Mouse (Mus musculus) CD4-positive, CD25-positive, alpha-beta regulatory T cell, adult 4 months (primary cell): Measurements from ENCODE around the gene Rnd1. TPM values are rescaled to one million over a fixed set of nuclear protein-coding genes. Genes with fewer than 3 reads are reported as not detected.

ENCODE experiments used
- ATAC-seq: one replicate; pipeline ENCODE4 v1.8.0; 2017
- polyA plus RNA-seq, 2 experiments: library from polyadenylated mRNA; unstranded; fragments of 100-300 nt; shearing (Covaris generic); gene quantifications; one replicate each; pipeline ENCODE4 v1.2.1; 2017

The Rnd1 gene
- polyA plus RNA-seq, 2 experiments from 2014 or later: 0.35 to 1.9 TPM

DNA sequence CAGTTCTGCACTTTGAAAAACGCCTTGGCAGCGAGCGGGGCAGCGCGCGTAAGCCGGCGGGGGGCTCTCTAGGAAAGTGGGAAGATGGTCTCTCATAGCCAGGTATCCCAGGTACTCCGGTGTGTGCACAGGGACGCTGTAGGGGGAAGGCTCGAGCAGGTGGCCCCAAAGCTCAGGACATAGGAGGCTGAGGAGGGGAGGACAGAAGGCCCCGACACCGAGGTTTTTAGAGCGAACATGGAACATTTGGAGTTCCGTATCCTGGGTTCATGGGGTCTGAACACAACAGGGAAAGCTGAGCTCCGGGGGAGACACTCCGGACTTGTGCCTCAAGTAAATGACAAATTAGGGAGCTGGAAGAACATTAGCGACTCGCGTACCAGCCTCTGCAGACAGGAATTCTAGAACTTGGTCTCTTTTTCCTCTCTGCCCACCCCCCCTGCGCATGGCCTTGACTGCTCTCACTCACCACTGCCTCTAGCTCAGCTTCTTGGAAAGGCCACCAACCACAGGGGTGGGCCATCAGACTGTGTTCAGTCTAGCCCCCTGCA is 41.9 kb downstream of the Rnd1 start:
- no peak for ATAC-seq

DNA sequence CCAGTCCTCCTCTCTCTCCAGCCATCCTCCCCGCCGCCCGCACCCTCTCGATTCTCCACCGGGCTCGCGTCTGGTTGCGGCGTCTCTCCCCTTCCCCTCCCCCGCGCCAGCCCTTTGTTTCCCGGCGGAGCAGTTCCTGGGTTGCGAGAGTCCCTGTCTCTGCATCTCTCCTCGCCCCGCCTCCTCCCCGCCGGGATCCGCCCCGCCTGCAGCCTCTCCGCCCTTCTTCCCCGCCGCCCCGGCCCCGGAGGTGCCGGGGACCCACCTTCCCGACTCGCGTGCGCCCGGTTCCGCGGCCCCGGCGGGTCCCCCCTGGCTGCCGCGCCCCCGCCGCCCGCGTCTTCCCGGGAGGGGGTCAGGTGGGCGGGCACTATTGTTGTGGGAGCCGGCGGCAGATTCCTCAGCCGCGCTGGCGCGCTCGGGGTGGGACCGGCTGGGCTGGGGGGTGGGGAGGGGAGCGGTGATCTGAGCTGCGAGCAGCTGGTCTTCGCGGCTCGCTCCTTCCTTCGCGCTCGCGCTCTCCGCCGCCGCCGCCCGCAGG is 42.6 kb downstream of the Rnd1 start:
- peak; percentile 49 for ATAC-seq

DNA sequence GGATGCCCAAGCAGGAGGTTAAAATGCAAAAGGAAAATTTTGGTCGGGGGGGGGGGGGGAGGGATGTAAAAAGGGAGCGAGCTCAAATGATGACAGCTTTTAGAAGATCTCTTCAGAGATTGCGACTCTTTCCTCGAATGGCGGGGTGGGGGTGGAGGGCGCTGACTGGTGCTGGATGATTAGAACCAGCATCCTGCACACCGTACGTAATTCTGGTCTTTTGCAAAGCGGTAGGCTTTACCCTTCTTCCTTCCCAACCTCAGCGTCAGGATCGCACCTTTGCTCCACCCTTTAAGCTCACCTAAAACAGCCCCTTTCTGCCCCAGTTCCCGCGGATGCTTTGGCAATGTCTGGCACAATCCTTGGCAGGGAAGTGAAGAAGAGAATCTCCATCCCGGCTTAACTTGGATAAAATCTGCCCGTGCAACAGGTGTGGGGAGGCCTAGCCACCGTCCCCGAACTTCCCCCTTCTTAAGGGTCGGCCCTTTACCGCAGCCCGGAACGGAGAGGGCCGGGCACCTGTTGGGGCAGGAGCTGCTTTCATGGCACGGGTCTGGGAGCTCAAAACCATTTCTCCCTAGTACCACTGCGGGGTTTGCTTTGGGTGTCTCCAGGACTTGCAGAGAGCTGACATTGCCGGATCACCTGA is 43.3 kb downstream of the Rnd1 start:
- ATAC-seq: peak; percentile 33

DNA sequence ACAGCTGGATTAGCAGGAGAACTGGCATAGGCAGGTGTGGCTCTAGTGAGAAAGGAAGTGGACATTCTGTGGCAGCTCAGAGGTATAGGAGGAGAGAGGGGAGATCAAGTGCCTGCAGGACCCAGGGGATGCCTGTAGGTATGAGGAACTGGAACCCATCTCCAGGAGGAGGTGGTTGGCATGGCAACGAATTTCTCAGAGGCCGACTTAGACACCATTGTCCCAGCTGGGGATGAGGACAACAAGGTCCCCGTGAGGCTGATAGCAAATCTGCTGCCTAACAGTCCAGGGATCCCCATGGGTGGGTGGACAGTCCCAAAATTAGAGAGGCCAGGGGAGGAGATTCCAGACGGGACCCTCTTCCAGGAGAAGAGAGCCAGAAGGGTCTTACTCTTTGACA is 44.3 kb downstream of the Rnd1 start:
- ATAC-seq: no peak

DNA sequence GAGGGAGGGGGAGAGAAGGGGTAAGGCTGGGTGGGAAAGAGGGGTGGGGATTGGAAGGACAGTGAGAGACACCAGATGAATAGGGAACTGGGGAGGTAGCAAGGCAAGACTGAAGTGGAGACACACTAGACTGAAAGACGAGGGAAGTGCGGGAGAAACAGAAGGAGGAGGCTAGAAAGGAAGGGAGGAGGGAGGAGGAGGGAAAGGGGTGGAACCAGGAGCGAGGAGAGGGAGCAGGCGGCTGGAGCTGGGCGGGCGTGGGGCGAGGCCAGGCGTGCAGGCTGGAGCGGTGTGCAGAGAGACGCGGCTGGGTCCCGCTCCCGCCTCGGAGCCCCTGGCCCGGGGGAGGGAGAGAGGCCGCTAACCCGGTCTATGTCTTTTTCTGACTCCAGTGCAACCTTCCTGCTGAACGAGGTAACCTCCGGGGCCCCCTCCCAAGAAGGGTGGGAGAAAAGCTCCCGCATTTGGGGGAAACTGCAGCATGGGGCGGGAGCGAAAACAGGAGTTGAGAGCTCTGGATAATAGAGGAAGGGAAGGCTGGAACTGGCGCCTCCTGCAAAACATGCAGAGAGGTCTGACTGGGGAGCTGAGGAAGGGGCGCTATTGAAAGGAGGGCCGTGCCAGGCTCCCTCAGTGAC is 45.0 kb downstream of the Rnd1 start:
- no peak for ATAC-seq

DNA sequence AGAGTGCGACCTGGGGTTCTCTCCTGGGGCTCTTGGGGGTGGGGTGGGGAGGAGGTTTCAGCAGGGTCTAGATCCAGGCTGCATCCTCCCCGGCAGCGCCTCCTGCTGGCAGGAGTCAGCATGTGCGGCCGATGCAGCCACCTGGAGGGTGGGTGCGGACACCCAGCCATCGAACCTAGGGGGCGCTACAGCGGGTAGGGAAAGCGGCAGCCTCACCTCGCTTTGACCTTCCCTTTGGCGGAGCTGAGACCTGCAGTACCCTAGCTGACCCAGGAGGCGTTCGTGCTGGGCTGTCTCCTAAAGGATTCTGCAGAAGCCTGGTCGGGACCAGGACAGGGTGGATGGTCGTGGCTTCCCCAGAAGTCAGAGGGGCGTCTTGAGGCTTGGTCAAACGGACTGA is 45.8 kb downstream of the Rnd1 start:
- peak; percentile 51 for ATAC-seq

DNA sequence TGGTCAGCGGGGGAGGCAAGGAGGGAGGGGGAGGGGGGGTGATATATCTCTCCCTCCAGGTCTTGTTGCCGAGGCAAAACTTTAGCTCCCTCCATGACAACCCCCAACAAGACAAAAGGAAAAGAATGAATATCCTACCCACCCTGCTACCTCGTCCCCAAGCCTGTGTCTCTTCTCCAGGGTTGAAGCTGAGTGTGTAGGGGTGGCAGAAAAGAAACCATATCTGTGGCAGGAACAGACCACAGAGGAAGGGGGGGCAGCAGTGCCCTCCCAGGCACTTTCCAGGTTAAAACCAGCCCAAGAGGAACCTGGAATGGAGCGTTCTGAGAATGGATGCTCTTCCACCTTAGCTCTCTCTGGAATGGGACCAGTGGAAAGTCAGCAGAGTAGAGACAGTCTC is 46.7 kb downstream of the Rnd1 start, which contains the start of gene Cacnb3:
Gene Cacnb3, plus strand, starts transcription at position 301 of the 400 bp plus-strand sequence.
- no peak for ATAC-seq

DNA sequence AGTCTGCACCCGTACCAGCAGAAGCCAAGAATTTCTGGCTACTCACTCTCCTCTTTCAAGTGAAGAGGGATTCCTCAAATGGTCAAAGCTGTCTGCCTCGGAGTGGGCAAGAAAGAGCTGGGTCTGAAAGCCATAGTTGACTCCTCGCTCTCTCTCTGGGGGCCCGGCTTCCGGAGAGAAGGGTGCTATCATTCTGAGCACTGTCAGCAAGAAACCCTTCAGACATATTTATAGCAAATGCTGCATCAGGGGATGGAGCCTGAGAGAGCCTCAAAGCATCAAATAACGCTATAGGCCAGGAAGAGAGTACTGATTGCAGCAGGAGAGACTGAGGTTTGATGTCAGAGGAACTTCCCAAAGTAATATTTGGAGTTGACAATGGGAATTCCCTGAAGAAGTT is 47.8 kb downstream of the Rnd1 start:
- no peak for ATAC-seq

DNA sequence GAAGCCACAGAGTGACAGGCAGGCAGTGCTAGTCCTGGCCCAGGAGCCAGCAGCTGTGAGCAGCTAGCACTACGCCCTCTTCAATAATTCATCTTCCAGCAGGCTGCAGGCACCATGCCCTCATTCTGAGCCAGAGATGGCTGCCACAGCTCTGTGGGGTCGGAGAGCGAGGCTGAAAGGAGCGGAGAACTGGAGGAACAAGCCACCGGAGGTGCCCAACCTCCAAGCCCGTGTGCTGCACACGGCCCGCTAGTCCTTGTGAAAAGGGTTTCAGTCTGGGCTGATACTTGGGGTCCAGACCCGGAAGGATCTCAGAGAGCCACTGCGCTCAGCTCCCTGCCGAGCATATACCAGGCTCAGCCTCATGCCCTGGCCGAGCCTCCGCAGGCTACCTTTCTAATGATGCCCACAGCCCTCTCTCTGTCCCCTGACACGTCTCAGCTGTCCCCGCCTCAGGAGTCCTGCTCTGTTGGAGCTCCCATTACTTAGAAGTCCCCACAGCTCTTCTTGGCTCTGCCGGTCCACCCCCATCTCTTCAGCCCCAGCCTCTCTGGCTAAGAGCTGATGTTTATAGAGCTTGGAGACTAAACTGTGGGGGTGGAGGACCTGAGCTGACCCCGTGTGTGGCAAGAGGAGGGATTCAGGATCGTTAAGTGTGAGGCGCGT is 48.5 kb downstream of the Rnd1 start:
- no peak for ATAC-seq

DNA sequence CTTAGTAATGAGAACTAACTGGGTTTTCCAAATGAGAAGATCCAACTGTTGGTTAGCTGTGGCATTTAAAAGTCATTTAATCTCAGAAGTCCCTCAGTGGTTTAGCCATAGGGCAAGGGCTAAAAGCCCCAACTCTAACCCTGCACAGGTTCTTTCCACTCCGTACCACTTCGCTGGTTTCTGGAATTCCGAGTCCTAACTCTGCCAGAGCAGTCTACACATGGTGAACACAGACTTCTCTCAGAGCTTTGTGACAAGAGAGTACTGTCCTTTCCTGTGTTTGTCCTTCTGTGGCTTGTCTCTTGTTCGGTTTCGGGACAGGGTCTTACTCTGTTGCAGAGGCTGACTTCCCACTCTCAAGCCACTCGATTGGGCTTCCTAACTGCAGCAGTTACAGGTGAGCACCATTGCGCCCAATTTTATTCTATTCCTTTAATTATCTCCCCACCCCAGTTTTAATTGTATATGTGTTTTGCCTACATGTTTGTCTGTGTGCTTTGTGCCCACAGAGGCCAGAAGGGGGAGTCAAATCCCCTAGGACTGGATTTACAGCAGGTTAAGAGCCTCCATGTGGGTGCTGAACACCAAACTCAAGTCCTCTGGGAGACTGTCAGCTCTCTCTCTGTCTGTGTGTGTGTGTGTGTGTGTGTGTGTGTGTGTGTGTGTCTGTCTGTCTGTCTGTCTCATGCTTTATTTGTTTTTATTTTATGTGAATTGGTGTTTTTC is 50.6 kb downstream of the Rnd1 start:
- ATAC-seq: no peak

DNA sequence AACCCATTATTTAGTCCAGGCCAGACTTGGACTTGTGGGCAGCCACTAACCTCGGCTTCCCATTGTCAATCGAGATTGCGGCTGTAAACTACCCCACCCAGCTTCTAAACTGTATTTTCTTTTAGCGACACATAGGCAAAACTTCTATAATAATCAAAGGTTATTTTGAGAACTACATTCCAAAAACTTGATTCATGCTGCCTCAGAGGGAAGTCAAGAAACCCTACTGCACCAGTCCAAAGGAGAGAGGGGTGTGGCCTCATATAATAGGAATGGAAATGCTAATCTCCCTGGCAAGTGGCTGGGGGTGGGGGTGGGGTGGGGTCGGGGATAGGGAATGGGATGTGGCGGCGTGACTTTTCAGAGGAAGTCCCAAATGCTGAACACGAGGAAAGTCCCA is 51.2 kb downstream of the Rnd1 start:
- ATAC-seq: no peak

DNA sequence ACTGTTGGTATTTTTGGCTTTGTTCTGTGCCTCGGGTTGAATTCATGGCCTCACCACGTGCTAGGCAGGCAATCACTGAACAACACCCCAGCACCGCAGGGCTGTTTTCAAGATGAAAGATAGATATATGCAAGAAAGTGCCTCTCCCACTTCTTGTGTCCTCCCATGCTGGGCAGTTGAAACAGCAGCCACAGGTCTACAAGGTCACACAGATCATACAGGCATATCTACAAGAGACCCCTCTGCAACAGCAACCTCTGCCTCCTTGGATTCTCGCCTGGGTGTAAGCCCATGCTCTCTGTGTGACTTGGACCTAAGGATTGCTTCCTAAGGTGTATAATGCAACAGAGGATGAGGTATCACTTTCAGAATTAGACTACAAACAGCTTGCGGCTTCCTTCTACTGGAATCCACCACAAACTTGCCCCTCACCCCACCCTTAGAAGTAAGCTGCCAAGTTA is 53.9 kb downstream of the Rnd1 start:
- peak; percentile 49 for ATAC-seq

DNA sequence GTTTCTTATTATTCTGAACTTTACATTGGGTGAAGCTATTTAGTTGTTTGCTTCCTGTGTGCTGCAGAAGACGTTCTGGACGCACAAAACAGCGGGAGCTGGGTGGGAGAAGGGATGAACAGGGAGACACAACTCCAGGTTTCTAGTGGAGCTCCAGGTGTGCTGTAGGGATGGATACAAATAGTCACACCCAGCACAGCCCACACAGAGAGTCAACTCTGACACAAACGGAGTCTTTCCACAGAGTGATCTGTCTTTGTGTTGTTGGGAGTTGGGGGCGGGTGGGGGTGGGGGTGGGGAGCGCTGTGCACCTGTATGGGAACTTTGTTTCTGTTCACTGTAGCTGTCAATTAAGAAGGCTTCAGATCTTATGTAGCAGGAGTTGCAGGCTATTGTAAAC is 54.5 kb downstream of the Rnd1 start:
- no peak for ATAC-seq

DNA sequence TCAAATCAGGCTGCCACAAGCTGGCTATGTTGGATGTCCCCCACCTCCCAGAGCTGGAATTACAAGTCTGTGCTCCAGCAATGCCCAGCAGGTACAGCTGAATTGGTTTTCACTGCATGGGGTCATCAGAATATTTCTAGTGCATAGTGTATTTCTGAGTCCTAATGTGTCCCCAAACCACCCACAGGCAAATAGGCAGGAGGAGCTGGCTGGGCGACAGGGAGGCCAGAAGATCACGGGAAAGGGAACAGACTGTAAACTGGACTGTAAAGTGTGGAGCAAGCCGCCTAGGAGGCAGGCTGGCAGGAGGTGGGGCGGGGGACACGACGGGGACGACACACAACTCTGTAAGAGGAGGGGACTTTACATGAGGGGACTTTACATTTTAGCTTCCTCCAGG is 55.1 kb downstream of the Rnd1 start:
- ATAC-seq: no peak

DNA sequence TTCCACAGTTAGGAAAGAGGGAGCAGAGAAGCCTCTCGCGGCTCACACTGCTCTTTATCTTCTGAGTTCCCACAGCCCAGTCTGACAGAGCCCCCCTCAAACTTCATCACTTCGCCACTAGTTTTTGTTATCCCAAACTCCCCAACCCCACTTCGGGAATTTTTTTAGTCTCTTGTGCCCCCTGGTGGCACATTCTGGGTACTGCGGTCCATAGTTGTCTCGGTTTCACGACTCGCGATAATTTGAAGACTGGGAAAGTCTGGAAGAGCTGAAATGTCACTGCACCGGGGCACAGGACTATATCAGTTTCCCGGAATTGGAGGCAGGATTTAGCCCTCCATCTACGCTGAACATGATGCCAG is 60.1 kb downstream of the Rnd1 start:
- no peak for ATAC-seq

DNA sequence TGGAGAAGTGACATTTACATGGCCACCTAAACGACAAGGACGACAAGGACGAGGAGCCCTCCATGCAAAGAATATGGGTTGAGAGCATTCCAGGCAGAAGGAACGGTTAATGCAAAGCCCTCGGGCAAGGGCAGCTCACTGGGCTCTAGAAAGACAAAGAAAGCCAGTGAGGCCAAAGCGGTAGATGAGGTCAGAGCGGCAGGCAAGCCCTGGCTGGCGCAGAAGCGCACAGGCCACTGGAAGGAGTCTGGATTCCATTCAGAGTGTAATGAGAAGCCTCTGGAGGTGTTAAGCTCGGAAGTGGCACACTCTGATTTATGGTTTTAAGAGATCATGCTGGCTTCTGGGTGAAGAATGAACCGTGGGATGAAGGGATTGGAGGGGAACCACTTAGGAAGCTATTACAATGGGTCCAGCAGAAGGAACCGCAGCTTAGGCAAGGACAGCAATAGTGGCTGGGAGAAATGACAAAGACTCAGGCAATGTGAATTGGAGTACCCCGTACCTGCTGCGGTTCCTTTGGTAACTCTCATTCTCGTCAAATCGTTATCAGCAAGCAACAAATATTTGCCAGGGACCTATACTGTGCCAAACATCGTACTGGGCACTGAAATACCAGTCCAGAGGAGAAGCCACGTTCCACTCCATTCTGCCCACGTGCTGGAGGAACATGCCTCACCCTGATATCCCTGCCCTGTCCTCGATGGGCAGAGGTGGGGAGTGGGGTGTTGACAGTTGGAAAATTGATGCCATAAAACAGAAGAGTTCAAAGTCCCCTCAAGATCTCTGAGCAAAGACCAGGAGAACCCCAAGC is 60.7 kb downstream of the Rnd1 start:
- ATAC-seq: no peak

DNA sequence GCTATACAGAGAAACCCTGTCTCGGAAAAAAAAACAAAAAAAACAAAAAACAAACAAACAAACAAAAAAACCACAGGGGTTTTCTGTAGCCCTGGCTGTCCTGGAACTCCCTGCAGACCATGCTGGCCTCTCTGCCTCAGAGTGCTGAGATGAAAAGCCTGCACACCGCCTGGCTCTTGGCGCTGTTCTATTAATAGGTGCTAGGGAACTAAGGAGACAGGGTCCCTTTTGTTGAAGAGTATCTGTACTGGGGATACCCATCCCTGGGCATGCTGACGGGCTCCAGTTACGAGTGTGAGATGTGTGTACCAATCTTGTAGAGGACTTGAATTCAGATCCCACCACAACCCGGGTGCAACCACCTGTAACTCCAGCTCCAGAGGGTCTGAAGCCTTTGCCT is 61.5 kb downstream of the Rnd1 start:
- no peak for ATAC-seq

DNA sequence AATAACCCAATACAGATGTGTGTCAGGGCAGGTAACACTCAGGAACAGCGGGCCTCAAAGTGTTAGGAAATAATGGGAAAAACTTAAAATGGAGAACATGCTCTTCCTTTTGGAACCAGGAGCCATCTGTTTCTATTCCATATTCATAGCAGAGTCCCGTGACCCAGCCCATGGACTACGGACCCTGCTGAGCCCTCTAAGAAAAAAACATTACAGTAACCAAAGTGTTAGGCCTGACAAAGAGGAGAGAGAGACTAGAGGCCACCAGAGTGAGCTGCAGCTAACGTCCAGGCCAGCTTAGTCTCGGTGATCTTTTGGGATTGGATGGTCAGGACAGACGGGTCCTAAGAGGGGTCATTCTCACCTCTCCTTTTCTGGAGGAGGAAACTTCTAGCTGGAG is 62.3 kb downstream of the Rnd1 start:
- ATAC-seq: no peak

DNA sequence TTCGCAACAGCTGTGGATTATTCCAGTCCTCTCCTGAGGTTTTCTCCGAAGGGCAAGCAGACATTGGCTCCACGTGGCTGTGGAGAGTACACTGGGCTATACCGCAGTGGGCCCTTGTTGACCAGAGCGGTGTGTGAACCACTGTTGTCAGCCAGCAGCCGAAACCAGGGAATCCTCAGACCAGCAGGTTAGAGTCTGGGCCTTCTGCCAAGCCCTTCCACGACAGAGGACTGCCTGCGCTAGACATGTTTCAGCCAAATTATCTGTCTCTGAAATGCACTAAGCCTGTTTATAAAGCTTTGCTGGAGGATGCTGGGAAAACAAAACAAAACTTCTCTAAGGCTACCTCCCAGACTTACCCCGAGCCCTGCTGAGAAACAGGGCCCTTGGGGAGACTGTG is 62.7 kb downstream of the Rnd1 start:
- no peak for ATAC-seq
